Mouse (Mus musculus) liver, embryonic 18 days (tissue): ENCODE data around the gene Olfr1347. TPM values are rescaled to one million over a fixed set of nuclear protein-coding genes. Genes with fewer than 3 reads are reported as not detected.

Experiments
- polyA plus RNA-seq: library from polyadenylated mRNA; depleted of rRNA; stranded (reverse); fragments of >200 nt; gene quantifications from 2 replicates; pipeline ENCODE4 v1.2.3, GENCODE M21; 2012; rRNA removed

Gene Olfr1347
- not detected in 2 replicates for polyA plus RNA-seq

DNA sequence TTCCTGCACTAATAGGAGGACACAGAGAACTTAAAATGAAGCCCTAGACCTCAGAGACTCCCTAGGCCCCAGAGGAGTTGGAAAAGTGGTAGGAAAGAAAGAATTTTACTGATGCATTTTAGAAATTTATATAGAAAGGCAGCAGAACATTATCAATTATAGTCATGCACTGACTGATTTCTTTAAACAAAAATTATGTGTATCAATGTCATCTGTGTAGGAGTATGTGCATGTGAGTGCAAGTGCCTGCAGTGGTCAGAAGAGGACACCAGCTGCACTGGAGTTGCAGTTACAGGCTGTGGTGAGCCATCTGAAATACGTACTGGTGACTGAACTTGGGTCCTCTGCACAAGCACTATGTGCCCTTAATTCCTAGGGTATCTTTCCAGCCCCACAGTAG is at the start of gene Olfr1347:
Gene Olfr1347, minus strand, starts transcription at position 101 of the 400 bp plus-strand sequence.

DNA sequence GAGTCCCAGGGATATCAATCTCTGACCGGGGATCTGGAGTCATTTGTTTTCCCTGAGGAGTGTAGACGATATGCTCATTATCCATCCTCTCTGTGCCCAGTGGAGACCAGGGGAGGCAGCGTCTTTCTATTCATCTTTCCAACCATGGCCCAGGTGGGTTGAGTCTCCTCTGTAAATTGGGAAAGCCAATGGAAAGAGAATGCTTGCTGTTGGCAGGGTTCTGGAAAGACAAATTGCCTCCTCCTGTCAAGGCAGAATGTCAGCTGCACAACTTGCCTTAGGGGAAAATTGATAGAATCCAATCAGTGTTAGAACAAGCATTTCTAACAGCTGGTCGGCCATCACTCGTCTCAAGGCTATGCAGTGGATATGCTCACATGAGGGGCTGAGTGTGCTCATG is 23.3 kb upstream of the Olfr1347 start, which contains the start of gene Olfr1349:
Gene Olfr1349, minus strand, starts transcription at position 101 of the 400 bp plus-strand sequence.

DNA sequence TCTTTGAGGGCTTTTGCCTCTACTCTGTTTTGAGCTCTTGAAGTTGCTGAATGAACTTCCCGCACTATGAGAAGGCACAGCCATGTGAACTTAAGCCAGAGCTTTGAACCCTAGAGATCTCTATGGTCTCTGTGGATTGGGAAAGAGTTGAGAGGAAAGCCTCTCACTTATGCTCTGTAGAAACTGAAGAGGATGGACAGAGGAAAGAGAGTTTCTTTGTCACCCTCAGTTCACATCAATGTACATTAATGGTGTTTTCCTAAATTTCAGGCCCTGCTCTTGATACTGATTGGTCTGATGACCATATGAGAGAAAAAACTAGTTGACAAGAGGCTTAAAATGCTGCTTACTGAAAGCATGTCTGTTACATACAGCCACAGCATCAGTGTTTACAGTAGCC is 9.1 kb upstream of the Olfr1347 start, which contains the start of gene Olfr1348:
Gene Olfr1348, minus strand, starts transcription at position 101 of the 400 bp plus-strand sequence.

DNA sequence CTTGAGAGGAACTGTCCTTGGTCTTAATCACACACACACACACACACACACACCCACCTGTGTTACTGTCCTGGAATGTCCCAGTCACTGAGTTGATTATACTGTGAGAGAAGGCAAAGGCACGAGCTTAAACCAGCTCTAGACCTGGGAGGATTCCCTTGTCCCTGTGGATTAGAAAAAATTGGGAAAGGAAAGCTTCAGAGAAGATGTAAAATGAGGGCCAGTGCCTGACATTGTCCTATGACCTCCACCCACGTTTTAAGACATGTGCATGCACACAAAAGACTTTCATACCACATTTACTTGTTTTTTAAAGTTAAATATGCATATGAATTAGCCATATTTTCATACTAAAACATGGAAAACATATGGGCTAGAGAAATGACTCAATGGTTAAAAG is 12.7 kb downstream of the Olfr1347 start, which contains the start of gene Olfr5:
Gene Olfr5, minus strand, starts transcription at position 101 of the 400 bp plus-strand sequence.

DNA sequence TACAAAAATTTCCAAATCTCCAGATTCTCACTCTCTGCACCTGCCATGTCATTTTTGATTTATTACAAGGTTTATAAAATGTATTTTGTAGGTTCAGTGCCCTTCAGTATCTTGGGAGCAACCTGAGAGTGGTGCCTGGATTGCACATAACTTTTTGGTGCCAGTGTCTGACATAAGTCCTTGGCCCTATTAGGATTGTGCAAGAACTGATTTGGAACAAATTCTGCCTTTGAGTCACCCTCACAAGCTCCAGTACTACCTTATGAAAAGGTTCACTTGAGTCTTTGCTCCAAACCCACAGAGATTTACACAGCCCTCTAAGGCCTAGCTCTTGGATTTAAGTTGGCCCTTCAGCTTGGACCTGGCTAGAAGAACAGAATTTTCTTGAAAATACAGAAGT is 32.6 kb downstream of the Olfr1347 start, which contains the start of gene Olfr1346:
Gene Olfr1346, plus strand, starts transcription at position 151 of the 400 bp plus-strand sequence.

GRCm38 (mm10) chr7:6455868-6456267 is 43.7 kb downstream of the Olfr1347 start, which contains the start of gene Olfr1336:
Gene Olfr1336, plus strand, starts transcription at chr7:6456168.

DNA sequence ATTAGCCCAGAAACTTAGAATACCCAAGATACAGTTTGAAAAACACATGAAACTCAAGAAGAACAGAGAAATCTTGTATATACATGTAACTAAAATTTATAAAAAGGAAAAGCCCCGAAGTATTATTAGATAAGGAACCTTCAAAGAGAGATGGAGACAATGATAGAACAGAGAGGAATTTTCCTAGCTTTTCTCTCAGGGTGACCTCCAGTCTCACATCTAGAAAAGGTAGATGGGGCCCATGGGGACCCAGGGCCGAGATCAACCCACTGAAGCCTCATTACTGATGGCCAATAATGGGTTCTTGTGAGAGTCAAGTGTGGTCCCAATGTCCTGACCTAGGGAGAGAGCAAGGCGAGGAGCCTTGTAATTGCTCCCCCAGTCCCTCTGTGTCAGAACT is 61.2 kb downstream of the Olfr1347 start, which contains the start of gene Olfr1344:
Gene Olfr1344, plus strand, starts transcription at position 301 of the 400 bp plus-strand sequence.

Other genes with a start within 250 kb of the Olfr1347 start
- gene Epp13, start 247.0 kb downstream of the Olfr1347 start, polyA plus RNA-seq = not detected in 2 replicates
- gene Zfp667, start 213.2 kb downstream of the Olfr1347 start, polyA plus RNA-seq = 1.1 TPM in 2 replicates
- gene Zfp583, start 168.5 kb downstream of the Olfr1347 start, polyA plus RNA-seq = 0.52 and 0.60 TPM in 2 replicates
- gene Gm3854, start 156.0 kb downstream of the Olfr1347 start, polyA plus RNA-seq = 0.08 and 0.13 TPM in 2 replicates
- 0.50 and 0.55 TPM in 2 replicates for gene Zfp78, start 136.5 kb downstream of the Olfr1347 start, polyA plus RNA-seq
- 1.3 and 1.4 TPM in 2 replicates for gene Zfp28, start 116.5 kb downstream of the Olfr1347 start, polyA plus RNA-seq
- gene Smim17, start 101.0 kb downstream of the Olfr1347 start, polyA plus RNA-seq = not detected in 2 replicates
- not detected in 2 replicates for gene Gm20715, start 89.5 kb downstream of the Olfr1347 start, polyA plus RNA-seq
- not detected in 2 replicates for gene Olfr1344, start 61.1 kb downstream of the Olfr1347 start, polyA plus RNA-seq
- gene Olfr1336, start 43.6 kb downstream of the Olfr1347 start, polyA plus RNA-seq = not detected in 2 replicates
- gene Olfr1346, start 32.7 kb downstream of the Olfr1347 start, polyA plus RNA-seq = not detected in 2 replicates
- not detected in 2 replicates for gene Olfr5, start 12.8 kb downstream of the Olfr1347 start, polyA plus RNA-seq
- gene Olfr1348, start 9.0 kb upstream of the Olfr1347 start, polyA plus RNA-seq = not detected in 2 replicates
- gene Olfr1349, start 23.2 kb upstream of the Olfr1347 start, polyA plus RNA-seq = not detected in 2 replicates
- not detected in 2 replicates for gene Olfr1350, start 65.1 kb upstream of the Olfr1347 start, polyA plus RNA-seq
- gene Zim1, start 196.7 kb upstream of the Olfr1347 start, polyA plus RNA-seq = 5.7 and 6.1 TPM in 2 replicates
- gene Peg3, start 230.7 kb upstream of the Olfr1347 start, polyA plus RNA-seq = 44.1 and 45.3 TPM in 2 replicates
- gene Usp29, start 230.8 kb upstream of the Olfr1347 start, polyA plus RNA-seq = 2.1 and 2.3 TPM in 2 replicates